ENCODE assay signal across 1 mouse cellular context in the genomic region with DNA sequence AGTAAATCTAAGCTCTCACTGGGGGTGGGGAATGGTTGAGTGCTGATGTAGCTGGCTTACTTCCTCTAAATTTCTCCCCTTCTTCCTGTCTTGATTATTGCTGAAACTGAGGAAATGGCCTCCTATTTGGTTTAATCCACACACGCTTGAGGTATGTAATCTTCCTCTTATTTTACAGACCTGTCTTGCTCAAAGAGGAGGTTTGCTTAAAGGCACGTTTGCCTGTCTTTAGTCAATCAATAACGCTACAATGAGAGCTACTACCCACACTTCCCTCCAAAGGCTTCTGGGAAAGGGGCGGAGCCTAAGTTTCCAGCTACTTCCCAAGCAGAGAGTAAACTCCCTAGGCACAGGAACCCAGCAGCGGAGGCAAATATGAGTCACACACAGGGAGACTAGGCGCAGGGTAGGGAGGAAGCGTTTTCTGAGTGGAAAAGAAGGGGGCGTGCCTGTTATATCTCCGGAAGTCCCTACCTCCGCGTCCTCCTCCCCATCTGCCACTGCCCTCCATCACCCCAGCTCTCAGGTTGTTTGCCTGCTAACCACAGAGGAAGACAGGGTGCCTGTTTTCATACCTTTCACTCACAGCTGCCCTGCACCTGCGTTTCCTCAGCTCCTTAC.
A peak's percentile ranks its signal among the peaks of the same experiment; 100 is the strongest.
TF ChIP-seq lines count a peak whose summit lies in the region.

No protein-coding gene starts in this region.

TF ChIP-seq in MEL, 35 proteins besides CTCF, POLR2A, EP300 and RAD21 (continued from another document):
- TF ChIP-seq MAZ (IDR thresholded peaks at IDR 0.05; ENCODE audit: low read depth, low read length) (no peak), TCF12 (IDR thresholded peaks at IDR 0.05; ENCODE audit: low read depth, low read length) (no peak), NELFE (IDR thresholded peaks at IDR 0.05; ENCODE audit: low read depth, low read length) (peak; percentile 62), MAX (IDR thresholded peaks at IDR 0.05; ENCODE audit: low read length) (0 out of 2 replicates have a peak, but pooled peaks have one; percentile 12), TBP (IDR thresholded peaks at IDR 0.05; ENCODE audit: low read depth, low read length) (peak; percentile 71), SMC3 (IDR thresholded peaks at IDR 0.05; ENCODE audit: low read depth, low read length) (no peak), RCOR1 (IDR thresholded peaks at IDR 0.05; ENCODE audit: low read depth, low read length) (peak; percentile 27; the same call in 1 of the 2 replicates)
